Mouse (Mus musculus) E14TG2a.4 (cell line): ENCODE data around the gene Hbb-y.

Source experiments
- CTCF ChIP-seq: conservative IDR thresholded peaks from 2 replicates; pipeline ENCODE4 v1.5.1; 2014; ENCODE audit warnings: low read length
- POU5F1 ChIP-seq: IDR thresholded peaks from 2 replicates; pipeline ENCODE4 v1.6.1; 2014; ENCODE audit warnings: low read length, borderline replicate concordance

- TF ChIP-seq CTCF (no peak), POU5F1 (no peak)
These were observed 33.1 kb upstream of the Hbb-y start, which contains the start of gene Olfr66 for GRCm38 (mm10) chr7:103886152-103886551.
